Mouse (Mus musculus): ENCODE results near the gene Adam23. TPM values are rescaled to one million over a fixed set of nuclear protein-coding genes. Genes with fewer than 3 reads are reported as not detected.
"Not testable (repeated sequence)": the region's sequence is repeated elsewhere in the genome, so short reads cannot be mapped to it uniquely, and the experiment has no call there.

Gene Adam23
- polyA plus RNA-seq, 1 experiment from 2014 or later: 13.4 TPM

DNA sequence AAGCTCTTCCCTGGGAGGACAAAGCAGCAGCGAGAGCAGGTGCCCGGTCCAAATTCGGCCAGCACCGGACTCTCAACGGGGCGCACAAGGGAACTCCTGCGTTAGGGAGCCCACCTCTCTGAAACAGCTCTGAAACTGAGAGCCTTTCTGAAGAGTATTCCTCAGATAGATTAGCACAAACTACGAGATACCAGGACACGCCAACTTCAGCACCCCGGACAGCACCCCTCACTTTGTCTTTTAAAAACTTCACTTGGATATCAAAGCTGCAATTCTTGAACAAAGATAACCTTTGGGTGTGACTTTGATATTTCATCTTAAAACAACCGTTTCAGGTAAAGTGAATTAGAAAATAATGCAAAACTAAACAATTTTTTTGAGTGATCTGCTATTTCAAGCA is 168.9 kb downstream of the Adam23 start:
- Histone ChIP-seq H3K4me3 (peak overlapping the region; percentile 10; the same call in 1 of the 2 replicates), H3K4me2 (replicated peaks) (peak overlapping the region; percentile 40), H3K27me3 (peaks cover 3% of the 10 kb centered on the region; the same call in 1 of the 2 replicates), H3K36me3 (no peaks in the 10 kb centered on the region), H3K9me3 (replicated peaks) (no peaks in the 10 kb centered on the region), H3K4me1 (peaks cover 5% of the 10 kb centered on the region), H3K9ac (no peak overlapping the region), H3K27ac (no peak overlapping the region)
- 2% methylated on average over 11 of the region's 11 CpGs for WGBS
- no peak for ATAC-seq (ENCODE audit: low FRiP score)

DNA sequence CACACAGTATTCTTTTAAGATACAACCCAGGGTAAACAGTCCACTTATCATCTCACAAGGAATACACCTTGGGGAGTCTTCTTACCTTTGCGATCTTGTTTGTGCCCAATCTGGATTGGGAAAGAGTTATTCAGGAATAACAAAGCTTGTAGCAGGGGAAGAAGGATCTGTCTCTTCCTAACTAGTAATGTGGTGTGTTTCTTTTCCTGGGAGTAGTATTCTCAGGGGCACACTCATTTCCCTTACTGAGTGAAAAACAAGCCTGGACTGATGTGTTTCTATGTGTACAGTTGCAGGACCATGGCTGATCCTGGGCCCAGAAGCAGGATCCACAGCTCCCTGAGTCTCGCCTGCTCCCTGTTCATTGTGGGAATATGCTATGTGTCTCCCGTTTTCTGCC is 170.0 kb downstream of the Adam23 start, which contains the start of gene Gm39653:
Gm39653 (plus strand) TSS at position 301 of the 400 bp plus-strand sequence.
- Histone ChIP-seq H3K4me2 (replicated peaks) (no peak within 1 kb of the TSS), H3K27me3 (peaks cover 3% of the 10 kb centered on the region; the same call in 1 of the 2 replicates), H3K27ac (no peak within 1 kb of the TSS), H3K4me1 (peaks cover 5% of the 10 kb centered on the region), H3K4me3 (no peak within 1 kb of the TSS), H3K9me3 (replicated peaks) (no peaks in the 10 kb centered on the region), H3K36me3 (no peaks in the 10 kb centered on the region), H3K9ac (no peak within 1 kb of the TSS)
- no peak for ATAC-seq (ENCODE audit: low FRiP score)
- 80% methylated on average over 3 of the region's 3 CpGs for WGBS

DNA sequence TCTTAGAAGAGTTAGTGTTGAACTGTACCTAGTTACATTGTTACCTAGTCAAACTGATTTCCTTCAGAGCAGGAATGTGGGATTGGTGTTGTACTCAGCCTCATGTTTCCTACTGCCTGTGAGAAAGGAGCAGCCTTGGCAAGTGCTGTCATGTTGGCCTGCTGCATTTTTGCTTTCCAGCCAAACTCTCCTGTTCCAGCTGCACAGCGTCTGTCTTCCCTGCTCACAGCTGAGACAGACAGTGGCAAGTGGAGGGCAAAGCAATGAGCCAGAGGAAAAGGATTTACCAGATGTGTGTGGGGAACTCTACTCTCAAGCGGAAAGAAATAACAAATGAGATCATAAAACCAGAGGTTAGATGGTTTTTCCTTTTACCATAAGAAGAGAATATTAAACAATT is 182.5 kb downstream of the Adam23 start:
- ATAC-seq (ENCODE audit: low FRiP score): no peak
- no peaks in the 10 kb centered on the region for H3K36me3 ChIP-seq
- H3K4me3 ChIP-seq: no peak overlapping the region
- no peak overlapping the region for H3K9ac ChIP-seq
- 38% methylated on average over 2 of the region's 2 CpGs for WGBS
- no peaks in the 10 kb centered on the region for H3K9me3 ChIP-seq (replicated peaks)
- H3K4me2 ChIP-seq (replicated peaks): no peak overlapping the region
- H3K4me1 ChIP-seq: no peaks in the 10 kb centered on the region
- no peaks in the 10 kb centered on the region for H3K27me3 ChIP-seq
- no peak overlapping the region for H3K27ac ChIP-seq

DNA sequence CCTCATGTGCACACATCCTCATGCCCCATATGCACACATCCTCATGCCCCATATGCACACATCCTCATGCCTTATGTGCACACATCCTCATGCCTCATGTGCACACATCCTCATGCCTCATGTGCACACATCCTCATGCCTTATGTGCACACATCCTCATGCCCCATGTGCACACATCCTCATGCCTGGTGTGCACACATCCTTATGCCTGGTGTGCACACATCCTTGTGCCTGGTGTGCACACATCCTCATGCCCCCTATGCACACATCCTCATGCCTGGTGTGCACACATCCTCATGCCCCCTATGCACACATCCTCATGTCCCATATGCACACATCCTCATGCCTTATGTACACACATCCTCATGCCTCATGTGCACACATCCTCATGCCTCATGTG is 184.7 kb downstream of the Adam23 start:
- not testable (repeated sequence) for H3K27ac ChIP-seq; ATAC-seq (ENCODE audit: low FRiP score); H3K27me3 ChIP-seq; H3K4me3 ChIP-seq; H3K36me3 ChIP-seq; H3K4me2 ChIP-seq (replicated peaks); H3K4me1 ChIP-seq; H3K9me3 ChIP-seq (replicated peaks); H3K9ac ChIP-seq

DNA sequence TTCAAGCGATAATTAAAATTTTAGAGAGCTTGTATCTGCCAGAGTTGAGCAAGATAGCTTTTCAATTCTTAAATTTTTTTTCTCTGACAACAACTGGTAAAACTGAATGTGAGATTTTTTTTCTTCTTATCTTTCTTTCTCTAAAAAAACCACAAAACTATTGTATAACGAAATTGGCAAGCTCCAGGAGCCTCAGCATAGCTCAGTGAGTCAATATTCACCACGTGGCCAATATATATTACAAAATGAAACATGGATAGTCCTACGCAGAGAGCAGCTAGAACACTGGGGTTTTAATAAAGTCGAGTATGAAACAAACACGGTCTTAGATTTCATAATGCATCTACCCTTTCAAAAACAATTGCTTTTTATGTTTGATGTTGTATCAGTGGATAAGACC is 194.2 kb downstream of the Adam23 start:
- ATAC-seq (ENCODE audit: low FRiP score): no peak
- Histone ChIP-seq H3K27ac (no peak overlapping the region), H3K4me1 (no peaks in the 10 kb centered on the region), H3K27me3 (no peaks in the 10 kb centered on the region), H3K36me3 (no peaks in the 10 kb centered on the region), H3K9ac (no peak overlapping the region), H3K9me3 (replicated peaks) (no peaks in the 10 kb centered on the region), H3K4me3 (no peak overlapping the region), H3K4me2 (replicated peaks) (no peak overlapping the region)
- 85% methylated on average over 6 of the region's 6 CpGs for WGBS

Other genes with a start within 250 kb of the Adam23 start
- 0.20 and 0.21 TPM in 2 replicates for gene Gpr1, start 231.3 kb upstream of the Adam23 start, polyA plus RNA-seq (2016; fragmentation: Nextera tagmentation; extraction: Ambion mirVana)
- gene Zdbf2, start 172.6 kb upstream of the Adam23 start, polyA plus RNA-seq (2016; fragmentation: Nextera tagmentation; extraction: Ambion mirVana): 32.9 and 37.7 TPM in 2 replicates
- gene Gm39653, start 170.1 kb downstream of the Adam23 start, polyA plus RNA-seq (2016; fragmentation: Nextera tagmentation; extraction: Ambion mirVana): not detected in 2 replicates
- not detected in 2 replicates for gene Dytn, start 241.0 kb downstream of the Adam23 start, polyA plus RNA-seq (2016; fragmentation: Nextera tagmentation; extraction: Ambion mirVana)